Mouse (Mus musculus): ENCODE data around the gene Epha5. TPM values are rescaled to one million over a fixed set of nuclear protein-coding genes. Genes with fewer than 3 reads are reported as not detected.

The Epha5 gene
- polyA plus RNA-seq, 1 experiment from 2014 or later = 0.12 TPM

DNA sequence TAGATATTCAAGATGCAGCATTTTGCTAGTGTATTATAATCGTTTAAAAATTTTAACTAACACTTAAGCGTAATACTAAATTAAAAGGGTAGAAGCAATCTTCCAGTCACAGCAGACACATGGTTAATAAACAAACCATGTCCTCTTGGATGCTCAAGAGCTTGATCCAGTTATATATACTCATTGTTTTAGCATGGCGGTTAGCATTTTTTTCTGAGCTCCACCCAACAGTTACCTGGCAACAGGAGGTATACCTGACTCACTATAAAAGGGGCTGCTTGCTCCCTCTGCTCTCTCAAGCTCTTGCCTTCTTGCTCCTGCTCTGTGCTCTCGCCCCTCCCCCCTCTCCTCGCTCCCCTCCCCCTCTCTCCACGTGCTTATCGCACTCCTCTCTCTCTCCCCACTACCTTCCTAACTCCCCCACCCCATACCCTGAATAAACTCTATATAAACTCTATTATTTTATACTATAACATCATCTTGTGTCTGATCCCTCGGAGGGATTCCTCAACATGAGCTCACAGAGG, 98.3 kb downstream of the Epha5 start:
- H3K9me3 ChIP-seq (replicated peaks; ENCODE audit: low read length) = no peaks in the 10 kb centered on the region
- DNase-seq (ENCODE audit: low spot score) (no peak), ATAC-seq (replicated peaks; ENCODE audit: low FRiP score, low read depth) (no peak)
- H3K4me3 ChIP-seq (replicated peaks; ENCODE audit: low read depth, low read length) = no peak overlapping the region
- no peak overlapping the region for H3K4me2 ChIP-seq (ENCODE audit: low read length)
- H3K9ac ChIP-seq (ENCODE audit: low read depth, low read length) = no peak overlapping the region
- H3K27ac ChIP-seq = no peak overlapping the region
- H3K27me3 ChIP-seq (ENCODE audit: insufficient read depth, low read length) = no peaks in the 10 kb centered on the region
- WGBS = 53% methylated on average over 8 of the region's 8 CpGs
- no peaks in the 10 kb centered on the region for H3K36me3 ChIP-seq (ENCODE audit: insufficient read depth, low read length)
- H3K4me1 ChIP-seq (replicated peaks; ENCODE audit: insufficient read depth, low read length) = no peaks in the 10 kb centered on the region
- no peak for TF ChIP-seq CTCF (IDR thresholded peaks at IDR 0.05; ENCODE audit: low read depth)

GRCm38 (mm10) chr5:84317839-84318238, 99.3 kb downstream of the Epha5 start:
- DNase-seq (ENCODE audit: low spot score) (no peak), ATAC-seq (replicated peaks; ENCODE audit: low FRiP score, low read depth) (no peak)
- Histone ChIP-seq H3K9ac (ENCODE audit: low read depth, low read length) (no peak overlapping the region), H3K4me3 (replicated peaks; ENCODE audit: low read depth, low read length) (no peak overlapping the region), H3K9me3 (replicated peaks; ENCODE audit: low read length) (no peaks in the 10 kb centered on the region), H3K4me1 (replicated peaks; ENCODE audit: insufficient read depth, low read length) (no peaks in the 10 kb centered on the region), H3K4me2 (ENCODE audit: low read length) (no peak overlapping the region), H3K36me3 (ENCODE audit: insufficient read depth, low read length) (no peaks in the 10 kb centered on the region), H3K27me3 (ENCODE audit: insufficient read depth, low read length) (no peaks in the 10 kb centered on the region), H3K27ac (no peak overlapping the region)
- no peak for TF ChIP-seq CTCF (IDR thresholded peaks at IDR 0.05; ENCODE audit: low read depth)
- 80% methylated on average over 4 of the region's 4 CpGs for WGBS

DNA sequence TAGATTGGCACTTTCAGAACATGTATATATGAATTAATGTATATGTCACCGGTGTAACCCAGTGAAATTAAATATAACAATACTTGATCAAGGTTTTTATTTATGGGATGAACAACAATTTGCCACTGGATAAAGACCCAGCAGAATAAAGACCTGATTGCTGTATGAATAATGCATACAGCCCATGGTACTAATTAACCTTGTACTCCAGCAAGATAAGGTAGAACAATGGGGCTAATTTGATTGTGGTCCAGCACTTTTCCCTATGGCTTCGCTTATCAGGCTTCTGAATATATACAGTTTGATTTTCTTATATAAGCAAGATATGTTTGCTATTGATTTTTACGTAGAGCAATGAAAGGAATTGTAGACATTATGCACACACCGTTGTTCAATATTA, 103.6 kb downstream of the Epha5 start:
- H3K9me3 ChIP-seq (replicated peaks; ENCODE audit: low read length) = no peaks in the 10 kb centered on the region
- H3K36me3 ChIP-seq (ENCODE audit: insufficient read depth, low read length) = no peaks in the 10 kb centered on the region
- no peak overlapping the region for H3K9ac ChIP-seq (ENCODE audit: low read depth, low read length)
- H3K4me3 ChIP-seq (replicated peaks; ENCODE audit: low read depth, low read length) = no peak overlapping the region
- H3K27ac ChIP-seq = no peak overlapping the region
- no peaks in the 10 kb centered on the region for H3K4me1 ChIP-seq (replicated peaks; ENCODE audit: insufficient read depth, low read length)
- no peak for TF ChIP-seq CTCF (IDR thresholded peaks at IDR 0.05; ENCODE audit: low read depth)
- no peak overlapping the region for H3K4me2 ChIP-seq (ENCODE audit: low read length)
- 85% methylated on average over 4 of the region's 4 CpGs for WGBS
- ATAC-seq (replicated peaks; ENCODE audit: low FRiP score, low read depth) (no peak), DNase-seq (ENCODE audit: low spot score) (no peak)
- no peaks in the 10 kb centered on the region for H3K27me3 ChIP-seq (ENCODE audit: insufficient read depth, low read length)

DNA sequence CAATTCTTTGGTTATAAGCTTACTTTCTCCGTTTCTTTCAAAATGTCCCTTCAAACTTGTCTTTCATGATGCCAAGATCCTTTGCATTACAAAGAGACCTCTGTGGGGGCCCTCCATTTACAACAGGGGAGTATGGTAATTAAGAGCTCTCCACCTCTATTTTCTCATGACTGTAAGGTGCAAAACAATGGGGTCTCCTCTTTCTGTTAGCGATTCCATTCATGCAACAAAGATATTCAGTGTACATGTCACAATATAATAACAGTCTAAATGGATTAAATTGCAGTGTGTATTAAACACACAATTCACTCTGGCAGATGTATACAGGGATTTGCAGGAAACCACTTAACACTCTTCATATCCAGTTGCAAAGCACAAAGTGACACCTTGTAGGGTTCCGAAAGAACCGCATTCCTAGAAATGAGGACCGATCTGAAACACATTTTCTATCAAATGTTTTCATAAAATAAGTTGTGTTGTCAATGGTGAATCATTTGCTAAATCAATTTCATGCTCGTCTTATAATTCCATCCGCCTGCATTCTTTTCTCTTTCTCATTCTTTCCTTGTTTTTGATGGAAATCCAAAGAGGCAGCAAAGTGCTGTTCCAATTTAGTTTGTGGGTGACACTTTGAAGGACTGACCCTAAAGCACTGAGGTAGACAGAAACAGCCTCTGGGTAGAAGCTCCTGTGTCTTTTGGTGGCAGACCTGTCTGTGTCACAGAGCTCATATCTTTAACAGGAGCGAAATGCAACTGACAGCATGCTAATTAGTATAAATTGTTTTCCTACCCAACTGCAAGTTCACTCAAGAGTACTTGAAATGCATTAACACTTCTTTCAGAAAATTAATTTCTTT, 118.1 kb downstream of the Epha5 start:
- Histone ChIP-seq H3K9me3 (replicated peaks; ENCODE audit: low read length) (no peaks in the 10 kb centered on the region), H3K4me2 (ENCODE audit: low read length) (no peak overlapping the region), H3K9ac (ENCODE audit: low read depth, low read length) (no peak overlapping the region), H3K36me3 (ENCODE audit: insufficient read depth, low read length) (no peaks in the 10 kb centered on the region), H3K27ac (no peak overlapping the region), H3K27me3 (ENCODE audit: insufficient read depth, low read length) (no peaks in the 10 kb centered on the region), H3K4me3 (replicated peaks; ENCODE audit: low read depth, low read length) (no peak overlapping the region), H3K4me1 (replicated peaks; ENCODE audit: insufficient read depth, low read length) (no peaks in the 10 kb centered on the region)
- TF ChIP-seq CTCF (IDR thresholded peaks at IDR 0.05; ENCODE audit: low read depth) = no peak
- ATAC-seq (replicated peaks; ENCODE audit: low FRiP score, low read depth) (no peak), DNase-seq (ENCODE audit: low spot score) (no peak)
- WGBS = 41% methylated on average over 8 of the region's 8 CpGs

GRCm38 (mm10) chr5:84289429-84289977, 127.7 kb downstream of the Epha5 start:
- H3K4me3 ChIP-seq (replicated peaks; ENCODE audit: low read depth, low read length) = no peak overlapping the region
- no peak overlapping the region for H3K4me2 ChIP-seq (ENCODE audit: low read length)
- 74% methylated on average over 3 of the region's 3 CpGs for WGBS
- no peaks in the 10 kb centered on the region for H3K4me1 ChIP-seq (replicated peaks; ENCODE audit: insufficient read depth, low read length)
- no peak overlapping the region for H3K27ac ChIP-seq
- no peak overlapping the region for H3K9ac ChIP-seq (ENCODE audit: low read depth, low read length)
- ATAC-seq (replicated peaks; ENCODE audit: low FRiP score, low read depth) (no peak), DNase-seq (ENCODE audit: low spot score) (no peak)
- H3K36me3 ChIP-seq (ENCODE audit: insufficient read depth, low read length) = no peaks in the 10 kb centered on the region
- no peak for TF ChIP-seq CTCF (IDR thresholded peaks at IDR 0.05; ENCODE audit: low read depth)
- no peaks in the 10 kb centered on the region for H3K9me3 ChIP-seq (replicated peaks; ENCODE audit: low read length)
- H3K27me3 ChIP-seq (ENCODE audit: insufficient read depth, low read length) = no peaks in the 10 kb centered on the region

- no peaks in the 10 kb centered on the region for H3K4me1 ChIP-seq (replicated peaks; ENCODE audit: insufficient read depth, low read length)
- no peaks in the 10 kb centered on the region for H3K36me3 ChIP-seq (ENCODE audit: insufficient read depth, low read length)
- no peaks in the 10 kb centered on the region for H3K9me3 ChIP-seq (replicated peaks; ENCODE audit: low read length)
- no peak overlapping the region for H3K4me2 ChIP-seq (ENCODE audit: low read length)
- no peak for ATAC-seq (replicated peaks; ENCODE audit: low FRiP score, low read depth)
- 61% methylated on average over 22 of the region's 22 CpGs for WGBS
- DNase-seq (ENCODE audit: low spot score) = no peak
- H3K27ac ChIP-seq = no peak overlapping the region
- no peak for TF ChIP-seq CTCF (IDR thresholded peaks at IDR 0.05; ENCODE audit: low read depth)
- no peaks in the 10 kb centered on the region for H3K27me3 ChIP-seq (ENCODE audit: insufficient read depth, low read length)
- H3K9ac ChIP-seq (ENCODE audit: low read depth, low read length) = no peak overlapping the region
- H3K4me3 ChIP-seq (replicated peaks; ENCODE audit: low read depth, low read length) = no peak overlapping the region
These were observed 135.7 kb downstream of the Epha5 start for GRCm38 (mm10) chr5:84281290-84282017.
